Mouse (Mus musculus) thymus, adult 2 months (tissue): ENCODE measurements around the gene Uqcc3.

Source experiments
- CTCF ChIP-seq: fragments of 200-500 bp; IDR thresholded peaks from 2 replicates; pipeline ENCODE4 v1.5.1; 2012; ENCODE audit warnings: mild to moderate bottlenecking, control low read depth, low read length, moderate library complexity, borderline replicate concordance; ENCODE audit not compliant: control insufficient read depth, poor library complexity, insufficient read depth; ENCODE audit errors: extremely low read depth
- POLR2A ChIP-seq: fragments of 200-500 bp; IDR thresholded peaks from 2 replicates; pipeline ENCODE4 v1.6.1; 2012; ENCODE audit warnings: mild to moderate bottlenecking, low read length, control low read depth, moderate library complexity; ENCODE audit not compliant: control insufficient read depth, poor library complexity, insufficient read depth; ENCODE audit errors: extremely low read depth

- TF ChIP-seq POLR2A (no peak), CTCF (no peak)
These were observed 18.4 kb upstream of the Uqcc3 start for GRCm38 (mm10) chr19:8899079-8899478.
